Mouse (Mus musculus) heart, postnatal 0 days (tissue): ENCODE data around the gene 4933428G20Rik.

ENCODE experiments used
- CTCF ChIP-seq: IDR thresholded peaks from 2 replicates; pipeline ENCODE4 v1.5.1; 2016; ENCODE audit warnings: antibody characterized with exemption, control low read depth, low read depth
- EP300 ChIP-seq: IDR thresholded peaks from 2 replicates; pipeline ENCODE4 v1.6.1; 2016; ENCODE audit warnings: antibody characterized with exemption, low read depth

GRCm38 (mm10) chr11:97461307-97461820 is 38.8 kb downstream of the 4933428G20Rik start:
- TF ChIP-seq CTCF = no peak
- TF ChIP-seq EP300 = no peak
